Mouse (Mus musculus) liver, adult 2 months (tissue): ENCODE measurements at regions not wholly inside any gene's neighbourhood (a gene's known extent, or its start where the extent isn't known, plus 50 kb on each side); places are given as distances from the start of the nearest gene placed in this dataset.

Experiments used
- DNase-seq: peaks from one replicate; pipeline ENCODE4 v3.0.0-alpha.2; 2011; ENCODE audit warnings: low read depth, low spot score; ENCODE audit errors: extremely low read depth
- H3K27ac ChIP-seq: fragments of 200-500 bp; replicated peaks from 2 replicates; pipeline ENCODE4 v1.5.1; 2012; ENCODE audit warnings: low read depth, mild to moderate bottlenecking, control low read depth, inconsistent platforms, low read length; ENCODE audit not compliant: insufficient read depth
- H3K27me3 ChIP-seq: fragments of 200-500 bp; 2 replicates; pipeline ENCODE4 v1.6.1; 2012; ENCODE audit warnings: mild to moderate bottlenecking, moderate library complexity, low read length, inconsistent platforms; ENCODE audit not compliant: control insufficient read depth, insufficient read depth
- H3K36me3 ChIP-seq: fragments of 200-500 bp; 2 replicates; pipeline ENCODE4 v1.6.1; 2012; ENCODE audit warnings: low read length, inconsistent platforms; ENCODE audit not compliant: control insufficient read depth, insufficient read depth
- H3K4me1 ChIP-seq: fragments of 200-500 bp; 2 replicates; pipeline ENCODE4 v1.6.1; 2011; ENCODE audit warnings: low read length; ENCODE audit not compliant: control insufficient read depth, insufficient read depth
- H3K4me3 ChIP-seq: fragments of 200-500 bp; 2 replicates; pipeline ENCODE4 v1.5.1; 2011; ENCODE audit warnings: low read depth, mild to moderate bottlenecking, control low read depth, low read length, moderate library complexity; ENCODE audit not compliant: insufficient read depth
- H3K79me2 ChIP-seq: fragments of 200-500 bp; 2 replicates; pipeline ENCODE4 v1.6.1; 2012; ENCODE audit warnings: inconsistent platforms, mild to moderate bottlenecking, low read length, moderate library complexity; ENCODE audit not compliant: control insufficient read depth, insufficient read depth
- H3K9ac ChIP-seq: fragments of 200-500 bp; 2 replicates; pipeline ENCODE4 v1.6.1; 2012; ENCODE audit warnings: low read depth, mild to moderate bottlenecking, control low read depth, inconsistent platforms, low read length
- CTCF ChIP-seq: fragments of 200-500 bp; IDR thresholded peaks from 2 replicates; pipeline ENCODE4 v1.5.1; 2011; ENCODE audit warnings: low read depth, low read length, control low read depth
- POLR2A ChIP-seq: fragments of 200-500 bp; IDR thresholded peaks from 2 replicates; pipeline ENCODE4 v1.6.1; 2011; ENCODE audit warnings: low read length, control low read depth; ENCODE audit not compliant: insufficient read depth; ENCODE audit errors: extremely low read depth
- WGBS: fragments of 180-500 bp; shearing (Covaris S2); methylation state at CpG from one replicate; pipeline ENCODE4 v1.1.7; 2018; 5-methylcytosine and 5-hydroxymethylcytosine counted together

GRCm38 (mm10) chr19:28732998-28733397 lies 53.1 kb upstream of the Glis3 start:
- H3K36me3 ChIP-seq, result no peaks in the 10 kb centered on the region
- WGBS, result 85% methylated on average over 5 of the region's 5 CpGs
- no peaks in the 10 kb centered on the region for H3K4me1 ChIP-seq
- DNase-seq, result no peak
- H3K4me3 ChIP-seq, result no peak overlapping the region
- no peak overlapping the region for H3K9ac ChIP-seq
- 0 out of 2 replicates have a peak, but pooled peaks cover 2% of the 10 kb centered on the region for H3K27me3 ChIP-seq
- H3K27ac ChIP-seq, result no peak overlapping the region
- no peak for TF ChIP-seq CTCF
- no peak for TF ChIP-seq POLR2A
- H3K79me2 ChIP-seq, result no peaks in the 10 kb centered on the region

DNA sequence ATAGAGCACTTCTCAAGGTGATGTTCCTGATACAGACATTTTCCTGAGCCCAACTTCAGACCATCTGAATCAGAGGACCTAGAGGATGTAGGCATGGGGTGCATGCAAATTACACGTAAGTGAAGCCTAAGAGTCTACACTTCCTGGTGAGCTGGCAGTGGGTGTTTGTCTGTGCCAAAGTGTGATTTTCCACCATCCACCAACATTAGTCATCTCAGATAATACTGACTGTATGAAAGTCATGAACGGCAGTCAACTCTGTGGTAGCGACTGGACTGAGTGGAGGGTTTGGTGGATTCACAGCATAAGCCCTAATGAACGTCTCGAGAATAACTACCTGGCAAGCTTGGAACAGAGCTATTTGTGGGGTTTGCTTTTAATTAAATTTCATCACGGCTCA lies 53.9 kb upstream of the Glis3 start:
- H3K27me3 ChIP-seq, result 0 out of 2 replicates have a peak, but pooled peaks cover 2% of the 10 kb centered on the region
- no peak overlapping the region for H3K4me3 ChIP-seq
- H3K36me3 ChIP-seq, result no peaks in the 10 kb centered on the region
- no peak overlapping the region for H3K27ac ChIP-seq
- TF ChIP-seq POLR2A (no peak), CTCF (no peak)
- H3K4me1 ChIP-seq, result no peaks in the 10 kb centered on the region
- WGBS, result 90% methylated on average over 6 of the region's 6 CpGs
- no peaks in the 10 kb centered on the region for H3K79me2 ChIP-seq
- DNase-seq, result no peak
- H3K9ac ChIP-seq, result no peak overlapping the region

DNA sequence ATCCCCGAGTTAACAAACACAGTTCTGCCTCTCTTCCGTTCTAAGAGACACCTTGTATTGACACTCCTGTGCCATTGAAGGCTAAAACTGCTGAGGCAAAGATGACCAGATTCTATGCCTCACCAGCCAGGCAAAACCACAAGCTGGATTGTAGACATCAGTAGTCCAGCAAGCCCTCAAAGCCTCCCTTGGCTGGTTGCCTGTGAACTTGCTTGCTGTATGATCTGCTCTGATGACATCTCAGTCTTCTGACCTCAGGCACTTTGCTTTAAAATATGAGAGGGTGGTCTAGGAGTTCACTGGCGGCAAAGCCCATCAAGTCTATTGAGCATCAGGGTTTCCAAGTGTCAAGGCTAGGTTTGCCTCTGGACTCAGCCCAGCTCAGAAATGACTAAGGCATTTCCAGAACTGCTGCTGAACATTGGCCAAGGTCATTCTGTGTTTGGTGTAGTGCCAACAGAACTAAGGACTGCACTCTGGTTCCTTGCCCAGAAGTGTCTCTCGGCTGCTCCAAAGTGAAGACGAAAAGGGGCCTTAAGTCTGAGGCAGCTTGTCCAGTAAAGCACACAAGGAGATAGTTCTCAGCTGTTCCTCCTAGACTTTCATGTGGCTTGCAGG lies 63.4 kb upstream of the Glis3 start:
- WGBS, result 64% methylated on average over 5 of the region's 5 CpGs
- no peaks in the 10 kb centered on the region for H3K79me2 ChIP-seq
- H3K4me3 ChIP-seq, result no peak overlapping the region
- H3K27ac ChIP-seq, result no peak overlapping the region
- H3K9ac ChIP-seq, result no peak overlapping the region
- no peaks in the 10 kb centered on the region for H3K36me3 ChIP-seq
- no peak for TF ChIP-seq CTCF
- TF ChIP-seq POLR2A, result no peak
- peak; percentile 43 for DNase-seq
- H3K4me1 ChIP-seq, result no peaks in the 10 kb centered on the region
- H3K27me3 ChIP-seq, result no peaks in the 10 kb centered on the region

- Histone ChIP-seq H3K9ac (no peak overlapping the region), H3K4me3 (no peak overlapping the region), H3K36me3 (no peaks in the 10 kb centered on the region), H3K79me2 (no peaks in the 10 kb centered on the region), H3K27ac (no peak overlapping the region), H3K4me1 (no peaks in the 10 kb centered on the region), H3K27me3 (no peaks in the 10 kb centered on the region)
- 84% methylated on average over 2 of the region's 2 CpGs for WGBS
- peak; percentile 18 for DNase-seq
- TF ChIP-seq CTCF (no peak), POLR2A (no peak)
Observed at GRCm38 (mm10) chr19:28745105-28745504, 65.2 kb upstream of the Glis3 start.

DNA sequence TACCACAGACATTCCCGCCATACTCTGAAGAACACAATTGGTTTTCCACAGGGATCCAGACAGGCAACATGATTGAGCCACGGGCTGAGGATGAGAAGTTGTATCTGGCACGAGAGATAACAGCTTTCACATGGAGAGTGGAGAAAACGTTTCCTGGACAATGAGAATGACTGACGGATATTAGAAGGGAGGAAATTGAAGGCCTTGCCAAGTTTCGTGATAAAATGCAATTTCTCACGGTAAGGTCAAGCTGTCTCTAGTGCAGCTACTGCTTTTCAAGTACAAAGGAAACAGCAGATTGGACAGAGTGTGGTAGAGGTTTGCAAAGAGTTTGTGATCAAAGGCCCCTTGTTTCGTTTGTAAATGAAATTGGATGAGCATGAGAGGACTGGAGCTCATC lies 65.7 kb upstream of the Glis3 start:
- Histone ChIP-seq H3K27me3 (no peaks in the 10 kb centered on the region), H3K4me1 (no peaks in the 10 kb centered on the region), H3K27ac (no peak overlapping the region), H3K4me3 (no peak overlapping the region), H3K79me2 (no peaks in the 10 kb centered on the region), H3K36me3 (no peaks in the 10 kb centered on the region), H3K9ac (no peak overlapping the region)
- TF ChIP-seq CTCF (no peak), POLR2A (no peak)
- DNase-seq, result no peak
- WGBS, result 60% methylated on average over 8 of the region's 8 CpGs

DNA sequence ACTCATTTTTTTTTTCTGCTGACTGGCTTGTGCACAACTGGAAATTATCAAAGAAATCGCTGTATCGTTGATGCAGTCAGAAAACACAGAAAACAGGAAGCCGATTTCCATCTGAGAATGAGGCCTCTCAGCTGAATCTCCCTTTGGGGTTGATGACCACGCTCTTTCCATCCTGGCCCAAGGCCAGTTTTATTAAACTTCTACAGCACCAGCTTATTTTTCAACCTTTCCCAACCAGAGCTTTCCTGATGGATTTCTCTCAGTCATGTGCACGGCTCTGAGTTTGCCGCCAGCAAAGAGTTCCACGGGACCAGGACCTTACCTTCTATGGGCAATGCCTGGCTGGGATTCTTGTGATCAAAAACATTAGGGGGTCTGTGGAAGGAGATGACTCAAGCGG lies 71.2 kb upstream of the Glis3 start:
- DNase-seq, result no peak
- Histone ChIP-seq H3K79me2 (no peaks in the 10 kb centered on the region), H3K4me3 (no peak overlapping the region), H3K4me1 (no peaks in the 10 kb centered on the region), H3K36me3 (no peaks in the 10 kb centered on the region), H3K27me3 (no peaks in the 10 kb centered on the region), H3K27ac (no peak overlapping the region), H3K9ac (no peak overlapping the region)
- 78% methylated on average over 8 of the region's 8 CpGs for WGBS
- TF ChIP-seq CTCF, result no peak
- TF ChIP-seq POLR2A, result no peak
